Mouse (Mus musculus): ENCODE measurements around the gene Dkk3. TPM values are rescaled to one million over a fixed set of nuclear protein-coding genes. Genes with fewer than 3 reads are reported as not detected.

Gene Dkk3
- polyA plus RNA-seq, 1 experiment = 106 TPM

DNA sequence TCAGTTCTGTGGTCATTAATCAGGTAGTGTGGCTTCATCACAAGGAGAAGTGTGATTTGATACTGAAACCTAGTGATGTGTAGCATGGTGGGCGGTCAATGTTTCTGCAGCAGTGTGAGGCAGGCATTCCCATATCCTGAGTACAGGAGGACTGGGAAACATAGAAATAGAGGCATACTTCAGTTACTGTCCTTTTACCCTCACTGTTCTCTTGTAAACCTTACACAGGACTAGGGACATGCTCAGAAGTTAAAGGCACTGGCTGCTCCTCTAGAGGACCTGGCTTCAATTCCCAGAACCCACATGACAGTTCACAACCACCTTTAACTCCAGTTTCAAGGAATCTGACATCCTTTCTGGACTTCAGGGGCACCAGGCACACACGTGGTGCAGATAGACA lies 72.7 kb downstream of the Dkk3 start:
- no peak for DNase-seq (ENCODE audit: extremely low spot score in 1 of 2, low spot score in 1 of 2)

DNA sequence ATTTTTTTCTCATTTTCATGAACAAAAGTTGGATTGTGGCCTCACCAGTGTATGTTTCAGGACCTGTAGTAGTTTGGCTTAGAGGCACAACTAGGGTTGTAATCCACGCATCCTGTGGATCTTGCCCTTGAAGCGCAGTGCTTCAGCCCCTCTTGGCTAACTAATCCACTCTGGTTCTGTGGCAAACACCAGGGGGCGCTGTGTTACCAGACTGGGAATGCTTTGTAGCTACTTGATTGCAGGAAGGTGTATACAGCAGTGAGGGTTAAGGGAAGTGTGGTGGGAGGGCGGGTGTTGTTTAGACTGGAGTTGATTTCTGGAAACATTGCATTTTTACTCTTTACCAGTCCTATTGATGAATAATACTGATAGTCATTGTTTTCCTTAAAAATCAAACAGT lies 73.8 kb downstream of the Dkk3 start:
- DNase-seq (ENCODE audit: extremely low spot score in 1 of 2, low spot score in 1 of 2) = peak; percentile 57 to 93

DNA sequence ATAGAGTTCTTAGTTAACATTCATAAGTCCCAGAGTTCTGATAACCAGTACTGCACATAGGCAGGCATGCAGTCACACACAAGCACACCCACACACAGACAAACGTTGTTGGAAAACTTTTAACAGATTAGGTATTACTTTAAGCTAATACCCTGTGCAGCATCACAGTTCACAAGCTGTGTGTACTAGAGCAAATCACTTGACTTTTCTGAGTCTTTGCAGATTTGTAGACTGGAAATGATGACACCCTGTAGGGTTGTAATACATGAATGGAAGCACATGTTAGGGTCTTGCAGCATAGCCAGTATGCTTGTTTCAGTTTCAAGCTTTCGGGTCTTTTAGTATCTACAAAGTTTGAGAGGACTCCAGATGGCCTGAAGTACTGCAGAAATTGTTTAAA lies 74.6 kb downstream of the Dkk3 start:
- DNase-seq (ENCODE audit: extremely low spot score in 1 of 2, low spot score in 1 of 2) = no peak

DNA sequence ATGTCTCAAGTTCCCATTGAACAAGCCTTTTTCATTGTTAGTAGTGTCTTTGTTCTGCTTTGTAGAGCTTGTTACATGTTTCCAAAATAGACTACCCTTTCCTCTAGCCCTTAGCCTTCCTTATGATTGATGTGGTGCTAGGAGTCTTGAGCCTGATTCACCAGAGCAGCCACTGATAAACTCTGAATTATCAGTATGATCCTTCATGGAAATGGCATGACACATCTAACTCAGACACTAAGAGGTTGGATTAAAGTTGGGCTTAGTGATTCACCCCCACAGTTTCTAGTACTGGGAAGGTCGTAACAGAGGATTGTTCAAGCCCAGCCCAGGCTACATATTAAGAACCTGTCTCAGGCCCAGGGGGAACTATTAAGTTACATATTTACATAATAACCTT lies 76.2 kb downstream of the Dkk3 start:
- no peak for DNase-seq (ENCODE audit: extremely low spot score in 1 of 2, low spot score in 1 of 2)

DNA sequence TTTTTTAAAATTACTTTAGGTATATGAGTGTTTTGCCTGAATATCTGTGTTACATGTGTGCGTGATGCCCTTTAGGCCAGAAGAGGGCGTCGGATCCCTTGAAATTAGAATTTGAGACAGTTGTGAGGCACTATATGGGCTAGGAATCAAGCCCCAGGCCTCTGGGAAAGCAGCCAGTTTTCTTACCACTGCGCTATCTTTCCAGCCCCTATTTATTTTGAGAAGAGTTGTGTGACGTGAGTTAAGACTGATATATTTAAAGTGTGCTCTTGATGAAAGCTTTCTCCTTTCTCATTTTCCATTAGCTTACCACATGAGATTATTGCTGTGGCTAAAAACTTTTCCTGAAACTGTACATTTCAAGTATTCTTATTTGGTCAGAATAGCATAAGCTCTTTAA lies 84.0 kb downstream of the Dkk3 start:
- no peak for DNase-seq (ENCODE audit: extremely low spot score in 1 of 2, low spot score in 1 of 2)

Other genes starting within 250 kb of the Dkk3 start
- gene Usp47, start 135.6 kb downstream of the Dkk3 start, polyA plus RNA-seq (2012; rRNA removed) = 36.1 and 40.0 TPM in 2 replicates
- gene Mical2, start 66.8 kb upstream of the Dkk3 start, polyA plus RNA-seq (2012; rRNA removed) = 229 and 253 TPM in 2 replicates